Mouse (Mus musculus): ENCODE results near the gene Tlr9. TPM values are rescaled to one million over a fixed set of nuclear protein-coding genes. Genes with fewer than 3 reads are reported as not detected.

Tlr9 gene
- polyA plus RNA-seq, 1 experiment from 2014 or later: 0.03 TPM

DNA sequence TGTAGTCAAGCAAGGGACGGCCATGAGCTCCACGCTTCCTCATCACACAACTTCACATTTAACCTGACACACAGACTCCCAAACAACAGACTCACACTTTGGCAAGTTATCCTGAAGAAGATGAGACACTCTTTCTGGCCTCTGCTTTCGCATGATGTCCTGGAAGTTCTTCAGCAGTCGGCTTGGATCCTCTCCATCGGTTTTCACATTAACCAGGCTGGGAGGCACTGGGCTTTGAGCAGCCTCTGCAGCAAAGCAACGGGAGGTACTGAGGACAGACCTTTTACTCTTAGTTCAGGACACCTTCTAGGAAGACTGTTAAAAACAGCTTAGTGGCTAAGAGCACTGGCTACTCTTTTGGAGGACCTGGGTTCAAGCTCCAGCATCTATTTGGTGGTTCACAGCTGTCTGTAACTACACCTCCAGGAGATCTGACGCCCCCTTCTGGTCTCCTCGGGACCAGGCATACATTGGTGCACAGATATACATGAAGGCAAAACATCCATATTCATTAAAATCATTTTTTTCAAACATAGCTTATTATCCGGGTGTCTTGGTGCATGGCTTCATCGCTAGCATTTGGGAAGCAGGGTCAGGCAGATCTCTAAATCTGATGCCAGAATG lies 19.3 kb downstream of the Tlr9 start:
- ATAC-seq (no peak), DNase-seq (ENCODE audit: low read depth, low spot score) (no peak)
- in situ Hi-C loops (cut with MboI; ENCODE audit: low pct_unique_long_range_greater_than_20kb): no loop called here
- ChIA-PET POLR2A (interaction anchor here (0.6 to 0.7 kb wide), 2 partner anchors 28 to 1048 kb away, joined by 3 read pairs; no protein-coding TSS in a partner anchor), CTCF (interaction anchor here (2.3 kb wide), 1 partner anchor 30 kb away, joined by 9 read pairs; no protein-coding TSS in a partner anchor)
- TF ChIP-seq CTCF (IDR thresholded peaks at IDR 0.05): no peak
- H3K27me3 ChIP-seq: no peaks in the 10 kb centered on the region

- CTCF ChIA-PET: interaction anchor here (0.7 to 2.3 kb wide), 5 partner anchors 12 to 37 kb away, joined by 3 to 9 read pairs (median 6); partner anchors contain the start of gene Poc1a
- POLR2A ChIA-PET: no interaction called here
- TF ChIP-seq CTCF (IDR thresholded peaks at IDR 0.05): no peak
- ATAC-seq: no peak
- in situ Hi-C loops (cut with MboI; ENCODE audit: low pct_unique_long_range_greater_than_20kb): no loop called here
- H3K27me3 ChIP-seq: no peaks in the 10 kb centered on the region
- DNase-seq (ENCODE audit: low read depth, low spot score): no peak
These were observed 20.6 kb downstream of the Tlr9 start for GRCm38 (mm10) chr9:106242813-106243488.

DNA sequence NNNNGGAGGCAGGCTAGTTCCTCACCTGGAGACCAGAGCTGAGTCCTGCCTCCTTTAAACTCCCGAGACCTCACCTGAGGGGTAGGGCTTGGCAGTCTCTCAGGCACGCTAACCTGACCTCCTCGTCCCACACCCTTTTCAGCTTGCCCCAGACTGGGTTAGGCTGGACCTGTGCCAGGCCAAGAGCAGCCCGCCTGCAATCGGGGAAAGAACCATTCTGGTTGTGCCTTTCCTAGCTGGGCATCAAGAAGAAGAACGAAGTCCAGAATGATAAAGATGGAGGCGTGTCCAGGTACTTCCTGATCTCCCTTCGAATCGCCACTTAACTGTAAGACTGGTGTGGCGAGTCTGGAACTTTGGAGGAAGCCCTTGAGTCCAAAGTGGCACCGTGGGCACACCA lies 27.2 kb downstream of the Tlr9 start:
- H3K27me3 ChIP-seq: no peaks in the 10 kb centered on the region
- ATAC-seq: no peak
- in situ Hi-C loops (cut with MboI; ENCODE audit: low pct_unique_long_range_greater_than_20kb): no loop called here
- POLR2A ChIA-PET: interaction anchor here (0.9 to 1.1 kb wide), 2 partner anchors 12 to 16 kb away, joined by 3 read pairs; no protein-coding TSS in a partner anchor
- TF ChIP-seq CTCF (IDR thresholded peaks at IDR 0.05): no peak
- DNase-seq (ENCODE audit: low read depth, low spot score): no peak
- CTCF ChIA-PET: interaction anchor here (1.4 to 2.9 kb wide), 3 partner anchors 10 to 37 kb away, joined by 4 to 11 read pairs (median 6); no protein-coding TSS in a partner anchor

DNA sequence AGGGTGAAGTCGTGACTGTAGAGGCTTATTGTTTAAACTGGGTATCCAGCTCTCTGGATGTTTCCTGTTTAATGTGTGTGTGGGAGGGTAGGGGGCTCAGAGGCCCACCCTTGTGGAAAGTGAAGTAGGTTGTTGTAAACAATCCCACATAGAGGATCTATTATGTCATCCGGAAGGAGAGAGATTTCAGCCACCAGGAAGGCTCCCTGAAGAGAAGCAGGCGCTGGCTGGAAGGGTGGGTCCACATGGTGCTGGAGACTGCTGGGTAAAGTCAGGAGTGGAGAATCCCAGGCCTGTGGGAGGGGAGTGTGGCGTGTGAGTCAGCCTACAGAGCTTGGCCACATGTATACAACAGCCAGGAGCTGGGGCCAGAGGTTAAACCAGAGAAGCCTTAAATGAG lies 27.8 kb downstream of the Tlr9 start:
- ATAC-seq (no peak), DNase-seq (ENCODE audit: low read depth, low spot score) (no peak)
- POLR2A ChIA-PET: interaction anchor here (1.1 kb wide), 1 partner anchor 12 kb away, joined by 3 read pairs; no protein-coding TSS in a partner anchor
- H3K27me3 ChIP-seq: no peaks in the 10 kb centered on the region
- in situ Hi-C loops (cut with MboI; ENCODE audit: low pct_unique_long_range_greater_than_20kb): no loop called here
- CTCF ChIA-PET: interaction anchor here (0.7 to 2.9 kb wide), 3 partner anchors 9 to 38 kb away, joined by 3 to 11 read pairs (median 6); no protein-coding TSS in a partner anchor
- TF ChIP-seq CTCF (IDR thresholded peaks at IDR 0.05): no peak

GRCm38 (mm10) chr9:106251066-106251465 lies 28.7 kb downstream of the Tlr9 start:
- no peaks in the 10 kb centered on the region for H3K27me3 ChIP-seq
- no peak for TF ChIP-seq CTCF (IDR thresholded peaks at IDR 0.05)
- CTCF ChIA-PET: interaction anchor here (0.7 to 2.9 kb wide), 2 partner anchors 8 to 39 kb away, joined by 3 to 11 read pairs; no protein-coding TSS in a partner anchor
- no peak for ATAC-seq
- DNase-seq (ENCODE audit: low read depth, low spot score): no peak
- POLR2A ChIA-PET: interaction anchor here (0.6 kb wide), 1 partner anchor 237 kb away, joined by 3 read pairs; no protein-coding TSS in a partner anchor
- in situ Hi-C loops (cut with MboI; ENCODE audit: low pct_unique_long_range_greater_than_20kb): no loop called here

GRCm38 (mm10) chr9:106254001-106254400 lies 31.6 kb downstream of the Tlr9 start:
- CTCF ChIA-PET: no interaction called here
- no peak for DNase-seq (ENCODE audit: low read depth, low spot score)
- POLR2A ChIA-PET: no interaction called here
- no peak for ATAC-seq
- in situ Hi-C loops (cut with MboI; ENCODE audit: low pct_unique_long_range_greater_than_20kb): no loop called here
- TF ChIP-seq CTCF (IDR thresholded peaks at IDR 0.05): no peak
- no peaks in the 10 kb centered on the region for H3K27me3 ChIP-seq

DNA sequence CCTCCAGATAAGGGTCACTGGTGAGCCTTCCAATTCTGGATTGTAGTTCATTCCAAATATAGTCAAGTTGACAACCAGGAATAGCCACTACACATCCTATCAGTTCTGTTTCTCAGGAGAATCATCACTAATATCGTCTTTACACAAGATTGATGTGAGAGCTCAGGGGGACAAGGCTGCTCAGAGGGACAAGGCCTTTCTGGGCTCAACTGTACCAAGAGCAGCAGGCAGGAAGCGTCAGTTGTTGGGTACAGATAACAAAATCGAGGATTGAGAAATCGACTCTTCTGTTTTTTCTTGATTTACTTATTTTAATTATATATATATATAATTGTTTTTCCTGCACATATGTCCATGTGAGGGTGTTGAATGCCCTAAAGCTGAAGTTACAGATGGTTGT lies 36.0 kb downstream of the Tlr9 start:
- POLR2A ChIA-PET: no interaction called here
- no peak for ATAC-seq

DNA sequence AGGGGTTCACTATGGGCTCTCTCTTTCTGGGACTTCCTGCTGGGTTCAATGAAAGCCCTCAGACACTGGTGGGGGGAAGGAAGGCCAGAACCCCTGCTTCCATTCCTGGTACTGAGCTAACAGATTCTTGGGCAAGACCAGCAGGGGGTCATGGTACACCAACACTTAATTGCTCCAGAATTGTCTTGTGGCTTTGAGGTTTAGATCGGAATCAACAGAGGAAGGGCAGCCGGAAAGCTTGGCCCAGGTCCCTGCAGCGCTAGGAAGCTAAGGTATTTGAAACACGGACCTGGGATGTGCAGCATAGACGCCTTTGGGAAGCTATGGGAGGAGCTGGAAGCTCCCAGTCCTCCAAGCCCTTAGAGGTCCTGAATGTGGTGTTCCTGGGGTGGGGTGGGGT lies 36.6 kb downstream of the Tlr9 start:
- CTCF ChIA-PET: interaction anchor here (0.8 to 3.4 kb wide), 8 partner anchors 8 to 764 kb away, joined by 3 to 12 read pairs (median 5); partner anchors contain the start of genes Alas1 and Poc1a
- no peak for TF ChIP-seq CTCF (IDR thresholded peaks at IDR 0.05)
- peak; percentile 84 for ATAC-seq

More for the DNA sequence above, 36.0 kb downstream of the Tlr9 start:
- DNase-seq (ENCODE audit: low read depth, low spot score): no peak
- CTCF ChIA-PET: interaction anchor here (0.8 to 3.4 kb wide), 7 partner anchors 8 to 764 kb away, joined by 3 to 12 read pairs (median 5); partner anchors contain the start of gene Poc1a
- no peaks in the 10 kb centered on the region for H3K27me3 ChIP-seq
- no peak for TF ChIP-seq CTCF (IDR thresholded peaks at IDR 0.05)
- in situ Hi-C loops (cut with MboI; ENCODE audit: low pct_unique_long_range_greater_than_20kb): no loop called here

GRCm38 (mm10) chr9:106261058-106261457 lies 38.7 kb downstream of the Tlr9 start:
- in situ Hi-C loops (cut with MboI; ENCODE audit: low pct_unique_long_range_greater_than_20kb): no loop called here
- no peak for DNase-seq (ENCODE audit: low read depth, low spot score)
- no peak for ATAC-seq
- no peak for TF ChIP-seq CTCF (IDR thresholded peaks at IDR 0.05)
- no peaks in the 10 kb centered on the region for H3K27me3 ChIP-seq
- ChIA-PET POLR2A (interaction anchor here (1.1 kb wide), 1 partner anchor 24 kb away, joined by 4 read pairs; no protein-coding TSS in a partner anchor), CTCF (interaction anchor here (2.4 to 3.4 kb wide), 2 partner anchors 8 to 12 kb away, joined by 6 to 12 read pairs; partner anchors contain the start of gene Alas1)

More for the DNA sequence above, 36.6 kb downstream of the Tlr9 start:
- H3K27me3 ChIP-seq: no peaks in the 10 kb centered on the region
- in situ Hi-C loops (cut with MboI; ENCODE audit: low pct_unique_long_range_greater_than_20kb): no loop called here
- peak; percentile 77 for DNase-seq (ENCODE audit: low read depth, low spot score)
- POLR2A ChIA-PET: no interaction called here

DNA sequence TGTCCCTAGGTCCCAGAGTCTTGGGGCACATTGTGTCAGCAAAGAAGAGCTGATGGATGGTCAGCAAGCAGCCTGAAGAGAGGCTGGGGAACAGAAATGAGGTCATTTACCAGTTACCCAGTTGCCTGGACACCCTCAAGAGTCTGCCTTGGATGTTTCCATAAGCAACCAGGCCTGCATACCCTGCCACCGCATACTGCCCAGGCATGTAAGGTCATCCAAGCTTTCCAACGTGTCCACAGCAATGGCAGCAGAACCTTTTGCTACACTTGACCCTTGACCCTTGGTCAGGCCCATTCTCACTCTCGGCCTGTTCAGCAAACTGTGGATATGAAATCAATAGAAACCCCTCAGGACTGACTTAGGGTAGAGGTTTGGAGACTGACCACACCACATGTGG lies 39.1 kb downstream of the Tlr9 start:
- CTCF ChIA-PET: interaction anchor here (1.0 to 3.4 kb wide), 2 partner anchors 8 to 19 kb away, joined by 3 to 12 read pairs; no protein-coding TSS in a partner anchor
- in situ Hi-C loops (cut with MboI; ENCODE audit: low pct_unique_long_range_greater_than_20kb): no loop called here
- ATAC-seq: no peak
- POLR2A ChIA-PET: interaction anchor here (1.1 to 1.5 kb wide), 2 partner anchors 11 to 25 kb away, joined by 3 to 4 read pairs; no protein-coding TSS in a partner anchor
- no peak for TF ChIP-seq CTCF (IDR thresholded peaks at IDR 0.05)
- DNase-seq (ENCODE audit: low read depth, low spot score): no peak
- no peaks in the 10 kb centered on the region for H3K27me3 ChIP-seq
